Mouse (Mus musculus) kidney, adult 11 months (tissue): ENCODE results near the gene Oscp1.

Source experiments
- DNase-seq: peaks from one replicate; pipeline ENCODE4 v3.0.0; 2022

The Oscp1 gene

DNA sequence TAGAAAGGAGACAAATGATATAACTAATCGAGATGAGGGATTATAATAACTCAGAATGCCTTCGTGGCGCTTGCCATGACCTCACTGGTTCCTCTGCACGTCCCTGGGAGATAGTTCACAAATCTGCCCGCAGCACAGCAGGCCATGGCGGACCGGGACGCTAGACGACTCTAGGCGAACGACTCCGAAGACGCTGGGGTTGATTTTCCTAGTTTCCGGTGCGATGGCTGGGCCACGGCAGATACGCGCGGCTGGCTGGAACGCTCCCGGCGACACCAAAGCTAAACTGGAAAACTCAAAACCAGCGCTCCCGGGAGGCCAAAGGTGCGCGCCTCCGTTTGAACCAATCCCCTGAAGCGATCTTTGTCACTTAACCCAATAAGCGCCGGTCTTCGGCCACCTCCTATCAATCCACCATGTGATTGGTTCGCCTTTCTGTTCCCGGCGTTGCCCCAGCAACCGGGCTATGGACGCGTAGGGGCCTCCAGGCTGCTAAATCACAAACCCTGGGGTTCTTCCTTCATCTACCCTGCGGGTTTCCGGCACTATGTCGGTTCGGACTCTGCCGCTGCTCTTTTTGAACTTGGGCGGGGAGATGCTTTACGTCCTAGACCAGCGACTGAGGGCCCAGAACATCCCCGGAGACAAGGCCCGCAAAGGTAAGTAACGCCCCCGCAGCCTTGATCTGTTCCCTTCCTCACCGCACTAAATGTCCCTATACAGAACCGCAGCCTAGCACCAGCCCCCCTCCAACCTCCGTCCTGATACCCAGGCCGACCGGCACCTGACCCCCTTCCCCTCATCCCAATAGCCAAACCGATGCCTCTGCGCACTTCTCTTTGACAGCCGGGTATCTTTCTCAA is at the start of gene Oscp1:
Gene Oscp1, plus strand, starts transcription at position 432 of the 863 bp plus-strand sequence.
- DNase-seq = peak; percentile 93

GRCm38 (mm10) chr4:126017676-126018332 is 40.6 kb upstream of the Oscp1 start:
- DNase-seq = no peak

DNA sequence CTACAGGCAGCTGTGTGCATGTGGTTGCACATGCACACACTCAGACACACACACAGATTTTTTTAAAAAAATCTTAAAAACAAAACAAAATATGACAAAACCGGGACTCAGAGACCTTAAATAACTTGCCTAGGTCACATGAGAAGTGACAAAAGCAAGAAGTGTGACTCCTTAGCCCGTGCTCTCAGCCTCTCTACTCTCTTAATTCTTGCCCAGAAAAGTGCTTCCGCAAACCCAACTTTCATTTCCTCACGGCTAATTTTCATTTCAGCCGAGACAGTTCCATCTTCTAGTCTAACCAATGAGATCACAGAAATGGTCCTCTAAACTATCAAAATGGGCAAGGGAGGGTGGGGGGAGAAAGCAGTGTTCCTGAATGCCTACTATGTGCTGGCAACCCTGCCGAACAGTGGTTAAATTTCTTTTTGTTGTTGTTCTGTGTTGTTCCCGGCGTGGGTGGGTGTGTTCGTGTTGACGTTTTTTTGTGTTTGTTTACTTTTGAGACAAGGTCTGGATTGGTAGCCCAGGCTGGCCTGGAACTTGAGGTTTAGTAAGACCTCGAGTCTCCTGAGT is 39.3 kb upstream of the Oscp1 start:
- no peak for DNase-seq

DNA sequence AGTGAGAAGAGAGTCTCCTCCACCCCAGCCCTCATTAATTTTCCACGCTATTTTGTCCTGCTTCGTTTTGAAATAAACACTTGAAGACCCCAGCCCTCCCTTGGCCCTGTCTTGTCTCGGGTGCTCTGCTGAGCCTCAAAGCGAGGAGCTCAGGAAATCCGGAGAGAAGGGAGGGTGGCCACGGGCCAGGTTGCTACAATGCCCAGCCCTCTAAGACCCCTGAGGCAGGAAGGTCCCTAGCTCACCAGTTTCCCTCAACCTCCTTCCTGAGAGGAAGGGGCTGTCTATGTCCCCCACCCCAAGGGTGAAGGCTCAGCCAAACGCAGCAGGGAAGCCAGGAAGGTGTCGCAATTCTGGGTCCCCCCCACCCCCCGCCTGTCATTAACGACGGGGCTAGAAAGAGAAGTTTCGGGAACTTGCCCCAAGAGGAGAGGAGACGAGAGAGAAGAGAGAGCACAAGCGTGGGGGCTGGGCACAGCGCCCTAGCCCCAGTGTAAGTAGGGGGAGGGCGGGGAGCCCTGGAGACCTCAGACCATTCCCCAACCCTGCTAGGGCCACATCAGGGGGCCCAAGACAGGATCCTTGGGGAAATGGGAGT is 34.0 kb upstream of the Oscp1 start, which contains the start of gene Csf3r:
Gene Csf3r, plus strand, starts transcription at position 248 of the 598 bp plus-strand sequence.
- no peak for DNase-seq

DNA sequence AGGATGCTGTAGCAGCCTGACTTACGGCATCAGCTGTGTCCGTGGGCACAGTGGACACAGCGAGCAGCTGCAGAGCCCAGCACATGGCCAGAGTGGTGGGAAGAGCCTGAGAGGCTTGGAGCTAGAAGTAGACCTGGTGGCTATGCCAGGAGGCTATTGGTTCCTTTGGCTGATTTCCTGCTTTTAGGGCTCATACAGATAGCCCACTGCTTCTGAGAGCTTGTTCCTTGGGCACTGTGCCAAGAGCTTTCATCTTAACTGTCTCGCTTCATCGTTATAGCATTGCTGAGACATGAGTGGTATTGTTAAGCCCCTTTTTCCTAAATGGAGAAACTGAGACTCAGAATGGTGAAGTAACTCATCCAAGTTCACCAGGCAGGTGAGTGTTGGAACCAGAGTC is 32.6 kb upstream of the Oscp1 start:
- DNase-seq = no peak

GRCm38 (mm10) chr4:126027980-126028379 is 30.4 kb upstream of the Oscp1 start:
- no peak for DNase-seq

DNA sequence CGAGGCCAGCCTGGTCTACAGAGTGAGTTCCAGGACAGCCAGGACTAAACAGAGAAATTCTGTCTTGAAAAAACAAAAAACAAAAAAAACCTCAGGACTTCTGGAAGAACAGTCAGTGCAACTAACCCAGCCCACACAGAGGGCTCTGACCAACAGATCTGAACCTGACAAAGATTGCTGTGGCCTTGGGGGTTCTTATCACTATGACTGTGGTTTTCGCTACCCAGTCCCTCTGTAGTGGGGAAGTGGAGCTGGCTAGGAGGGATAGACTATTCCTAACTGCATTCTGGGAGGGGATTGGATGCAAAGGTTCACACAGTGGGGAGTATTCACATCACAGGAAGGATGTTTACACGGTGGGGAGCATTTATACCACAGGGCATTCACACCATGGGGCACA is 29.3 kb upstream of the Oscp1 start:
- no peak for DNase-seq

DNA sequence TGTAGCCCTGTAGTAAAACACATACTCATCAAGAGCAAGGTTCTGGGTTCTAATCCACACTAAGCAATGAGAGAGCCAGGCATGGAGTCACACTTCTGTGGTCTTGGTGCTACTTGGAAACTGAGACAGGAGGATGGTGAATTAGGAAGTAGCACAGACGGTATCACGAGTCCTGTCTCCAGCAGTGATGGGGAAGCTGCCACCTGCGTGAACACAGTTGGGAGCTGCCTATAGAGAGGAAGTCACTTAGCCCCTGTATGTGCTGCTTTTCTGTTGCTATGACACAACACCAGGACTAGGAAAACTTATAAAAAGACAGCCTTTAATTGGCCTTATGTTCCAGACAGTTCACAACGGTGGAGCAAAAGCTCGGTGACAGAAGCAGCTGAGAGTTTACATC is 27.7 kb upstream of the Oscp1 start:
- no peak for DNase-seq

- DNase-seq = no peak
Observed at GRCm38 (mm10) chr4:126035413-126035812, 23.0 kb upstream of the Oscp1 start.

GRCm38 (mm10) chr4:126046851-126047585 is 11.3 kb upstream of the Oscp1 start, which contains the start of gene Mrps15:
Gene Mrps15, plus strand, starts transcription at chr4:126046925.
- DNase-seq = peak; percentile 85

DNA sequence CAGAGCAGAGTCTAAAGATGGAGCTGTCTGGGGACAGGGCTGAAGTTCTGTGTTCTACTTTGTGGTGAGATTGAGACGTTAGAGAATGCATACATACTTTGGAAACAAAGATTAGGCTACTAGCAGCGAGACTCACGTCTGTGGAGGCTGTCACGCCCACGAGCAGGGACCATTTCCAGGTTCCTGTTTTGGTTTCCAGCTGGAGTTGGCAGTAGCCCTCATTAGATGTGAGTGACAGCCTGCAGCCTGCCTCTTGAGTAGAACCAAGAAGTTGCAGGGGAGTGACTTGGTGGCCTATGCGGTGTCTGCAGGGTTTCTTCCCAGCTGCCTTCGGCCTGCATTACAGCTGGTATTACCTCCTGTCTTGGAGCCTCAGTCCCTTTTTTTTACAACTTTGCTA is 6.7 kb upstream of the Oscp1 start:
- no peak for DNase-seq

- no peak for DNase-seq
Observed at GRCm38 (mm10) chr4:126057207-126058133, 895 bp upstream of the Oscp1 start.

DNA sequence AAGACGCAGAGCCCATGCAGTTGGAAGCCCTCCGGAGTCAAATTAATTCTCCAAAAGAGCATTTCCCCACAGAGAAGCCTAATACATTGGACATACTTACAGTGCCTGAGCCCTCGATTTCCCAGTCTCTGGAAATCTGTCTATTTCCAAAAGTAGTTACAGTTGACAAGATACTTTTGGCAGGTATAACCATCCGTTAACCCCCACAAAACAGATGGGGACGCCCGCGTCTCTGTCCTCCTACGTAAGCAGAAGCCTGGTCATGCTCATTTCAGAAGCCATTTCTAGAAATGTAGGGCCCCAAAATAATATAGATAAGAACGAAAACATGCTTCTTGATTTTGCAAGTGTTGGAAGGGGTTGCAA is 615 bp downstream of the Oscp1 start:
- no peak for DNase-seq

GRCm38 (mm10) chr4:126062856-126063255 is 4.5 kb downstream of the Oscp1 start:
- no peak for DNase-seq

DNA sequence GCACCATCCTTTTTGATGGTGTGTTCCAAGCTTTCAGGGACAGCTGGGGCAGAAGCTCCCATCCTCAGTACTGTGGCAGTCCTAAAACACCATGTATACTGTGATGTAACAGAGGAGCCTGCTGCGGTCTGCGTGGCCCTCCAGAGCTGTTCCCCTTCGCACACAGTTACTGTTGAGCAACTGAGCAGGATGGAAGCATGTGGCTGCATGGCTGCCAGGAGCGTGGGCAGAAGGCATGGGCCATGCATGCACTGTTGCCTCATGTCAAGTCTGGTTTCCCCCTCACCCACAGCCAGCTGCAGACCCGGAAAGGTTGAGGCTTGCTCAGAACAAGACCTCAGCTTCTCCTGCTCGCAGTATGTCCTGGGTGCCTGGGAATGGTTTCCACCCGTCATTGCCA is 6.9 kb downstream of the Oscp1 start:
- no peak for DNase-seq

DNA sequence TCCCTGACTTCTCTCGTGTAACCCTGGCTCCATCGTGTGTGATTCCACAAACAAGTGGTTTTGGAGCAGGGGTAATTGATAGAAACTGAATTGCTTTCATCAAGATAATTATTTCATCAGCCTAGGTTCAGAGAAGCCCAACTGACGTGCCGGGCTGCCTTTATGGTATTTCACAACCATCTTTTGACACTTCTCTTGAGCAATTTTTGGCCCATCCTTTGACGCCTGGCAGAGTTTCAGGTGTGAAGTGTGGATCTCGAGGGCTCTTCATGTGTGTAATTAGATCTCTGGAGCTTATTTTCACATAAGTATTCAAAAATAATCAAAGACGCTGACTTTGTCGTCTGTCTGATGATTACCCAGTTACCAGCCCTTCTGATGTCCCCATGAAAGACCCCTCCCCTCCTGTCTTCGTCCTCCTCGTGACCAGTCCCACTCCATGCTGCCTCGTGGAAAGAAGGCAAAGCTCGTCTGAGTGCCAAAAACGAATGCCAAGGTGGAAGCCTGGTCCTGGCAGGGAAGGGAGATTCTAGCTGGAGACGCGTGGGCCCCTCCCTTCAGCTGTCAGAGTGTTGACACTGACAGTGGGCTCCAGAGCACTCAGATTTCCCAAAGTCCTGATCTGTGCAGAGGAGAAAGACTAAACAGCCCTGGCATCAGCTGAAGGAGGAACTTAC is 9.2 kb downstream of the Oscp1 start:
- DNase-seq = no peak

GRCm38 (mm10) chr4:126068842-126069241 is 10.5 kb downstream of the Oscp1 start:
- no peak for DNase-seq

DNA sequence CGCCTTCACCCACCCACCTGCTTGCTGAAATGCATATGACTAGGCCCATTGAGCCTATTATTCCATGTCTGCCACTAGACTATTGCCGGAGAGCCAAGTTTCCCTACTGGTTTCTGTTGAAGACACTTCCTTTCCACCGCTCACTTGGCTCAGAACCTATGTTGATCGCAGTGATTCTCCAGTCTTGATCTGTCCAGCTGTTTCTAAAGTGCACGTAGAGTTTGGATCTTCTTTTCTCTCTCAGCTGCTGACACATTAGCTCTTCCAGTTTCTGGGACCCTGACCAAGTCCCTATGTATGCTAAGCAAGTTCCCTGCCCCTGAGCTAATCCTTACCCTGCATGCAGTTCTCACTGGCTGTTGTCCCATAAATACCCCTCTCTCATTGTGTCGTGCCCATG is 19.5 kb downstream of the Oscp1 start:
- DNase-seq = no peak

DNA sequence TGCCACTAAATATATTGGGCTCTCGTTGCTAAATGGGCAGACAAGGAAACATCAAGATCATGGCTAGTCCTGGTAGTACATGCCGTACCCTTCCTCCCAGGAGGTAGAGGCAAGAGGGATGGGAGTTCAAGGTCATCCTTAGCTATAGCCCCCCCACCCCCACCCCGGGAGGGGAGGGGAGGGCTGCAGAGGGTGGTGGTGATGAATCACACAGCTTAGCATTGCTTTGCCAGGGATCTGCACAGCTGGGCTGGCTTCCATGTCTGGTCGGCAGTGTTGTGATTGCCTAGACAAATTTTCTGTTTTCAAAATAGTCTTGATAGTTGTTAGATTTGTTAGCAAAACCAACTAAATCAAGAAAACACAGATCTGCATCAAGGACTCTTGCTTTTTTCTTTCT is 20.9 kb downstream of the Oscp1 start:
- no peak for DNase-seq

- DNase-seq = no peak
Observed at GRCm38 (mm10) chr4:126081601-126082000, 23.2 kb downstream of the Oscp1 start.

DNA sequence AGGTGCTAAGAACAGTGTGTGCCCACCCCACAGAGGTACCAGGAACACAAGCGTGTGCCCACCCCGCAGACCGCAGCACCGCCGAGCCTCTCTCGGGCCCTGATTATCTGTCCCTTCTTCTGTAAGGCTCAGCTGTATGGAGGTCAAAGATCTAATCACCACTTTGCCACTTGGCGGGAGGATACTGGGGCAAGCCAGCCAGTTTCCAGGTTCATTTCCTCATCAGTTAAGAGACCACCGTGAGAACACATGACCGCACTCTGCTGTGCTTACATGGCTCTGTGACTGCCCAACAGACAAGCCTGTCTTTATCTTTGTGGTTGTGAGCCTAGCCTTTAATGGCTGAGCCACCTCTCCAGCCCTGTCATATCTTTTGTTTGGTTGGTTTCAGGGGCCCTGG is 24.7 kb downstream of the Oscp1 start:
- DNase-seq = no peak
